Mouse (Mus musculus) spleen, adult 2 months (tissue): ENCODE measurements around the gene Cldnd2.

Source experiments
- CTCF ChIP-seq: fragments of 200-500 bp; IDR thresholded peaks from 2 replicates; pipeline ENCODE4 v1.5.1; 2011; ENCODE audit warnings: mild to moderate bottlenecking, inconsistent platforms; ENCODE audit not compliant: insufficient read depth, insufficient read length, insufficient replicate concordance; ENCODE audit errors: extremely low read depth
- POLR2A ChIP-seq: fragments of 200-500 bp; IDR thresholded peaks from 2 replicates; pipeline ENCODE4 v1.6.1; 2011; ENCODE audit warnings: low read depth, low read length, inconsistent platforms

DNA sequence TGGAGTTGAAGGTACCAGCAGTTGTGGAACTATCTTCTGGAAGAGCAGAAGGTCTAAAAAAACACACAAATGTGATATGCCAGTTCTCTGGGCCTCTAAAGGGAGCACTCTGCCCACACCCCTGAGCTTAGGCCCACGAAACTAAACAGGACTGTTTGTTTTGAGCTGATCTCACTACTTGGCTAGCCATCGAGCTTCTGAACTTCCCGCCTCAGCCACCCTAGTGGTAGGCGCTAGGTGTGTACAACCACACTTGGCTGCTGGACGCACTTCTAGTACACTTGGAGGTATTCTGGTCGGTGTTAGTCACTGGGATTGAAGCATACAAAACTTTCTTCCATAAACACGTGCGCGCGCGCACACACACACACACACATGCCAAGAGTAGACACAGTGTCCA, 11.1 kb downstream of the Cldnd2 start:
- no peak for TF ChIP-seq POLR2A
- TF ChIP-seq CTCF: no peak
